Mouse (Mus musculus) layer of hippocampus, adult 8-10 months (tissue): Measurements from ENCODE around the gene Pom121. TPM values are rescaled to one million over a fixed set of nuclear protein-coding genes. Genes with fewer than 3 reads are reported as not detected.
A peak's percentile ranks its signal among the peaks of the same experiment; 100 is the strongest.

Source experiments
- DNase-seq, 2 experiments: peaks; one replicate each; pipeline ENCODE4 v3.0.0; 2022; ENCODE audit warnings: low spot score in 2 of 2
- total RNA-seq, 4 experiments: library from RNA; stranded (reverse); gene quantifications; 2 replicates each; pipeline ENCODE4 v1.2.4; 2022

Gene Pom121
- 10 to 100 TPM; 45.0 to 48.3 (median 46.9) TPM for total RNA-seq

- peak; percentile 48 to 73 for DNase-seq
Measured at GRCm38 (mm10) chr5:135394004-135394823, at the start of gene Pom121. Pom121 (minus strand) TSS chr5:135394546.

GRCm38 (mm10) chr5:135442430-135442829 lies 48.1 kb upstream of the Pom121 start:
- DNase-seq, result no peak

- no peak for DNase-seq
Measured at GRCm38 (mm10) chr5:135435039-135435438, 40.7 kb upstream of the Pom121 start.

- DNase-seq, result no peak
Measured at GRCm38 (mm10) chr5:135433861-135434260, 39.5 kb upstream of the Pom121 start.

GRCm38 (mm10) chr5:135431111-135431510 lies 36.8 kb upstream of the Pom121 start:
- no peak for DNase-seq

- no peak for DNase-seq
Measured at GRCm38 (mm10) chr5:135428786-135429185, 34.4 kb upstream of the Pom121 start.

- DNase-seq, result no peak
Measured at GRCm38 (mm10) chr5:135410266-135410665, 15.9 kb upstream of the Pom121 start.

- no peak for DNase-seq
Measured at GRCm38 (mm10) chr5:135408114-135408513, 13.8 kb upstream of the Pom121 start.

GRCm38 (mm10) chr5:135405437-135405836 lies 11.1 kb upstream of the Pom121 start:
- DNase-seq, result no peak

GRCm38 (mm10) chr5:135404623-135405022 lies 10.3 kb upstream of the Pom121 start:
- peak; percentile 59 to 61 for DNase-seq

- peak; percentile 43 to 75 for DNase-seq
Measured at GRCm38 (mm10) chr5:135400244-135400643, 5.9 kb upstream of the Pom121 start.

- no peak for DNase-seq
Measured at GRCm38 (mm10) chr5:135399382-135399781, 5.0 kb upstream of the Pom121 start.

- peak in 1 of 2 experiments; percentile 26 for DNase-seq
Measured at GRCm38 (mm10) chr5:135395826-135396225, 1.5 kb upstream of the Pom121 start.

GRCm38 (mm10) chr5:135383771-135384170 lies 10.6 kb downstream of the Pom121 start:
- DNase-seq, result no peak

- DNase-seq, result no peak
Measured at GRCm38 (mm10) chr5:135382746-135383145, 11.6 kb downstream of the Pom121 start.

- no peak for DNase-seq
Measured at GRCm38 (mm10) chr5:135381356-135381925, 12.9 kb downstream of the Pom121 start.

GRCm38 (mm10) chr5:135380681-135381080 lies 13.7 kb downstream of the Pom121 start:
- no peak for DNase-seq

- DNase-seq, result no peak
Measured at GRCm38 (mm10) chr5:135376341-135376740, 18.0 kb downstream of the Pom121 start.

- no peak for DNase-seq
Measured at GRCm38 (mm10) chr5:135375167-135375566, 19.2 kb downstream of the Pom121 start.

GRCm38 (mm10) chr5:135373601-135374000 lies 20.7 kb downstream of the Pom121 start:
- DNase-seq, result no peak

GRCm38 (mm10) chr5:135371195-135371594 lies 23.2 kb downstream of the Pom121 start:
- DNase-seq, result no peak

- DNase-seq, result peak; percentile 87 to 94
Measured at GRCm38 (mm10) chr5:135369787-135370654, 24.3 kb downstream of the Pom121 start, which contains the start of gene Nsun5. Nsun5 (plus strand) TSS chr5:135369953.
